19 mouse cellular contexts compared by ENCODE assay signal in the genomic region with DNA sequence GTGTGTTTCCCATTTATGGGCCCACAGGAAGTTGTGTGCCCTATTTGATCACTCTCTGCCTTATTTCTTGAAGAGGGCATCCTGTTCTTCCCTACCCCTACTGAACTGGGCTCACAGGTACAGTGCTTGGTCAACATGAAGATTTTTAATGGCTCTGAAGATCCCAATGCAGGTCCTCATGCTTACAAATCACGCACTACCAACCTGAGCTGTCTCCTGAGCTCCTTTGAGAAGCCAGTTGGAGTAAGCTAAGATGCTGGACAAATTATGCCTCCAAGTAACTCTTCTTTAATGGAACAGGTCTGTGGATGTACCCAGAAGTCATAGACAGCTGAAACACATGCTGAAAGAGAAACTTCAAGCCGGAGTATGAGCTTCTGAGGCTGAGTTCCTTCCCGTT.
DNase-seq lines count a peak whose midpoint lies in the region; TF ChIP-seq lines count a peak whose summit lies in the region.
"Had no signal": no experiment of that assay in that cellular context is flagged by ENCODE, and none has a peak within 500 bp of the region (broad histone marks: within the 10 kb centered on the region; RNA-seq: fewer than 3 reads in every experiment).

No protein-coding gene starts in this region.

- intact Hi-C loops in heart, postnatal 36 days (cut with DNase I) = no loop called here
- intact Hi-C loops in heart, postnatal 25 days (cut with DNase I) = no loop called here

- H3K9me3 ChIP-seq in heart, embryonic 10.5 days = no peaks in the 10 kb centered on the region

- DNase-seq in heart, adult 11 months = peak; percentile 78
- no peak for DNase-seq in heart, postnatal 36 days
- peak; percentile 73 for DNase-seq in heart, embryonic 10.5 days (ENCODE audit: low spot score)
- no peak for DNase-seq in heart, postnatal 25 days (ENCODE audit: low spot score)
- no peak for DNase-seq in kidney, adult 2 months
- no peak for DNase-seq in kidney, adult 8-10 months
- DNase-seq: adrenal gland, adult 2 months; adrenal gland, adult 8-10 months; adrenal gland, postnatal 10 days; adrenal gland, postnatal 14 days; adrenal gland, postnatal 25 days; adrenal gland, postnatal 36 days; B cell, adult 2 months; cerebellum, adult 11 months; cerebellum, adult 11-12 months; cerebellum, adult 18-20 months had no signal

- no peaks in the 10 kb centered on the region for H3K4me1 ChIP-seq in heart, embryonic 10.5 days
- peaks cover 11% of the 10 kb centered on the region; the same call in 1 of the 2 replicates for H3K4me1 ChIP-seq in kidney, adult 2 months (ENCODE audit: control insufficient read depth, insufficient read depth, low read length)

- no peak for TF ChIP-seq CTCF in kidney, adult 2 months (conservative IDR thresholded peaks at IDR 0.05; ENCODE audit: insufficient read depth, insufficient read length, low read depth, low read length)

- H3K27me3 ChIP-seq in heart, embryonic 10.5 days (ENCODE audit: insufficient read depth, poor library complexity, severe bottlenecking) = no peaks in the 10 kb centered on the region
- H3K27me3 ChIP-seq in kidney, adult 2 months (replicated peaks; ENCODE audit: control insufficient read depth, insufficient read depth, low read length) = no peaks in the 10 kb centered on the region
- H3K27me3 ChIP-seq: CH12.LX, Patski had no signal

- TF ChIP-seq POLR2A in kidney, adult 2 months (IDR thresholded peaks at IDR 0.05; ENCODE audit: low read depth, low read length) = no peak

- no peak overlapping the region for H3K4me3 ChIP-seq in heart, embryonic 10.5 days
- H3K4me3 ChIP-seq in kidney, adult 2 months (ENCODE audit: insufficient read depth, low read depth, low read length) = no peak overlapping the region

- no peaks in the 10 kb centered on the region for H3K36me3 ChIP-seq in heart, embryonic 10.5 days
- no peaks in the 10 kb centered on the region for H3K36me3 ChIP-seq in kidney, adult 2 months (ENCODE audit: control insufficient read depth, insufficient read depth, low read length)
- H3K36me3 ChIP-seq: G1E had no signal

- H3K27ac ChIP-seq in heart, embryonic 10.5 days = no peak overlapping the region
- H3K27ac ChIP-seq in kidney, adult 2 months (ENCODE audit: insufficient read depth, low read depth, low read length) = peak overlapping the region; percentile 92

- WGBS in heart, embryonic 10.5 days = 81% methylated on average over 3 of the region's 3 CpGs
- WGBS in kidney, adult 2 months = 67% methylated on average over 3 of the region's 3 CpGs

Comparison
In these comparisons a context has a peak if more than half of its experiments do, and no peak if none do; other contexts are left out.
1. DNase-seq: peak in heart, adult 11 months (single experiment) and heart, embryonic 10.5 days (single experiment); none in heart, postnatal 36 days (0 of 2), heart, postnatal 25 days (single experiment), kidney, adult 2 months (single experiment) and kidney, adult 8-10 months (0 of 2).